Mouse (Mus musculus) stomach, postnatal 0 days (tissue): ENCODE data around the gene Jade3.

ENCODE experiments used
- CTCF ChIP-seq: IDR thresholded peaks from 2 replicates; pipeline ENCODE4 v1.5.1; 2016; ENCODE audit warnings: antibody characterized with exemption, low read depth, mild to moderate bottlenecking, moderate library complexity
- EP300 ChIP-seq: optimal IDR thresholded peaks from 2 replicates; pipeline ENCODE3; 2016; ENCODE audit warnings: antibody characterized with exemption

DNA sequence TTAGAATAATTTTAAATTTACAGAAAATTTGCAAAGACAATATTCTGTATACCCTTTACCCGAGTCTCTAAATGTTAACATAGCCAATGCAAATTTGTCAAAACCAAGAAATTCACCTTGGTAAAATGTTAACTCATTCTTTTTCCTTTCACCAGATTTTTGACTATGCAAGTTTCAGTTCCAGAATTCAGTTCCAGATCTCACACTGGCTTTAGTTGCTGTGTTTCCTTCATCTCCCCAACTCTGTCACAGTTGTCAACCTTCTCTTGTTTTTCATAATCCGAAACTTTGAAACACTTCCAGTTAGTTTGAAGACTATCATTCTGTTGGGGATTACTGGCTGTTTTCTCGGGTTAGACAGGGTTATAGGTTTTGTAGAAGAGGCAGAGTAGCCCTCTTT, 38.5 kb upstream of the Jade3 start:
- TF ChIP-seq CTCF (no peak), EP300 (no peak)
